Mouse (Mus musculus) neural tube, embryonic 15.5 days (tissue): ENCODE data around the gene Luc7l2. TPM values are rescaled to one million over a fixed set of nuclear protein-coding genes. Genes with fewer than 3 reads are reported as not detected.
A peak's percentile ranks its signal among the peaks of the same experiment; 100 is the strongest.
"Not testable (repeated sequence)": the region's sequence is repeated elsewhere in the genome, so short reads cannot be mapped to it uniquely, and the experiment has no call there.

ENCODE experiments used
- ATAC-seq: fragments of 200-750 bp; cut with Nextera tagmentation; 2 replicates; pipeline ENCODE4 v1.8.0; 2017; ENCODE audit warnings: mild to moderate bottlenecking, moderate TSS enrichment, moderate library complexity; ENCODE audit not compliant: low FRiP score
- H3K27ac ChIP-seq: fragments of 300-500 bp; sonication (generic); replicated peaks from 2 replicates; pipeline ENCODE4 v1.5.1; 2015; ENCODE audit warnings: mild to moderate bottlenecking, inconsistent platforms
- H3K27me3 ChIP-seq: fragments of 300-500 bp; sonication (generic); replicated peaks from 2 replicates; pipeline ENCODE4 v1.6.1; 2015; ENCODE audit warnings: inconsistent platforms
- H3K36me3 ChIP-seq: fragments of 300-500 bp; sonication (generic); 2 replicates; pipeline ENCODE4 v1.6.1; 2015; ENCODE audit warnings: inconsistent platforms
- H3K4me1 ChIP-seq: fragments of 300-500 bp; sonication (generic); 2 replicates; pipeline ENCODE4 v1.6.1; 2015; ENCODE audit warnings: inconsistent platforms
- H3K4me2 ChIP-seq: fragments of 300-500 bp; sonication (generic); 2 replicates; pipeline ENCODE4 v1.6.1; 2015; ENCODE audit warnings: inconsistent platforms, mild to moderate bottlenecking, moderate library complexity
- H3K4me3 ChIP-seq: fragments of 300-500 bp; sonication (generic); replicated peaks from 2 replicates; pipeline ENCODE4 v1.5.1; 2015; ENCODE audit warnings: mild to moderate bottlenecking, inconsistent platforms
- H3K9ac ChIP-seq: fragments of 300-500 bp; sonication (generic); replicated peaks from 2 replicates; pipeline ENCODE4 v1.6.1; 2015; ENCODE audit warnings: mild to moderate bottlenecking, inconsistent platforms
- H3K9me3 ChIP-seq: fragments of 300-500 bp; sonication (generic); replicated peaks from 2 replicates; pipeline ENCODE4 v1.6.1; 2016; ENCODE audit warnings: inconsistent platforms
- WGBS: fragments of 180-500 bp; shearing (Covaris S2); methylation state at CpG from one replicate; pipeline ENCODE4 v1.1.7; 2015; ENCODE audit warnings: mixed read lengths; 5-methylcytosine and 5-hydroxymethylcytosine counted together
- polyA plus RNA-seq: library from polyadenylated mRNA; unstranded; fragments of >200 nt; fragmentation: Nextera tagmentation; extraction: Ambion mirVana; gene quantifications from 2 replicates; pipeline ENCODE4 v1.2.1, GENCODE M21; 2015

The Luc7l2 gene
- polyA plus RNA-seq, 1 experiment from 2014 or later = 48.2 TPM

DNA sequence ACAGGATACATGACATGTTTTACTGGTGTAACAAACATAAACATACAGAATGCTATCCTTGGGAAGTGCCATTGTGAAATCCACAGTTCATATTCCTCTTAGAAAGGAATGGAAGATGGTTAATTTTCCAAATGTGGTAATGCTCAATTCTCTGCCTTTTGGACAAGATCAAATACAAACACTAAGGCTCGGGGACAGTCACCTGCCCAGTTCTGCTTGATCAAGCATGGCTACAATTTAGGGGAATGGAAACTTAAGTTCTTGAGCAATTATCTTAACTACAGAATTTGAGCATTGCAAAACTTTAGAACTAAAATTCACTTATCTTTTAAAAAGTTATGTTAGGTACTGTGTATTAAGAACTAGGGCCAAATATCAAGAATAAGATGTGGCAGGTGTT, 15.3 kb upstream of the Luc7l2 start:
- Histone ChIP-seq H3K27ac (peak overlapping the region; percentile 99), H3K27me3 (no peaks in the 10 kb centered on the region), H3K4me1 (peaks cover 18% of the 10 kb centered on the region), H3K9me3 (no peaks in the 10 kb centered on the region), H3K9ac (peak overlapping the region; percentile 93), H3K4me3 (peak overlapping the region; percentile 90), H3K36me3 (peaks cover 9% of the 10 kb centered on the region), H3K4me2 (peak overlapping the region; percentile 53)
- 87% methylated on average over 1 of the region's 1 CpGs for WGBS
- ATAC-seq = no peak

DNA sequence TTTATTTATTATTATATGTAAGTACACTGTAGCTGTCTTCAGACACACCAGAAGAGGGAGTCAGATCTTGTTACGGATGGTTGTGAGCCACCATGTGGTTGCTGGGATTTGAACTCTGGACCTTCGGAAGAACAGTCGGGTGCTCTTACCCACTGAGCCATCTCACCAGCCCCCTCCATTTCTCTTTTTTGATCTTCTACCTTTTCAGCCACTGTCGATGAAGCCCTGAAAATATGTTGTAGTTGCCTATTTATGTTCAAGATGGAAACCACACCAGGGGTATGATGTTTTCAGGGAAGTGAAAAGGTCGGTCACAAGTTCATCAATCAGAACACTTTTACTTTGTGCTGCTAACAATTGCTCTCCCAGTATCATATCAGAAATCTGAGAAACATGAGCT, 7.0 kb upstream of the Luc7l2 start:
- H3K36me3 ChIP-seq = peaks cover 14% of the 10 kb centered on the region
- not testable (repeated sequence) for H3K9me3 ChIP-seq, H3K4me2 ChIP-seq, H3K27ac ChIP-seq, H3K27me3 ChIP-seq, H3K9ac ChIP-seq, H3K4me1 ChIP-seq, ATAC-seq, H3K4me3 ChIP-seq
- 95% methylated on average over 4 of the region's 5 CpGs for WGBS

DNA sequence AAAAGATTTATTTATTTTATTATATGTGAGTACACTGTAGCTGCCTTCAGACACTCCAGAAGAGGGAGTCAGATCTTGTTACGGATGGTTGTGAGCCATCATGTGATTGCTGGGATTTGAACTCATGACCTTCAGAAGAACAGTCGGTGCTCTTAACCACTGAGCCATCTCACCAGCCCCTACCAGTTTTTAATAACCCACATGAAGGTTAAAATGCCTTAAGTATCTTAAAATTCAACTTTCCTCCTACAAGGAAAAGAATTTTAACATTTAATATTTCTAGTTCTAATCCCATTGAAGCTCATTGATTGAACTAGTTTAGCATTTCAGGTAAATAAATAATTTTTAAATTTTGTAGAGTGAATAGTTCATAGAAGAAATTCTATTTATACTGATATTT, 4.1 kb upstream of the Luc7l2 start:
- H3K27ac ChIP-seq, H3K4me3 ChIP-seq, H3K36me3 ChIP-seq, H3K9me3 ChIP-seq, H3K27me3 ChIP-seq, ATAC-seq, H3K4me2 ChIP-seq, H3K9ac ChIP-seq, H3K4me1 ChIP-seq: not testable (repeated sequence)
- 95% methylated on average over 2 of the region's 2 CpGs for WGBS

DNA sequence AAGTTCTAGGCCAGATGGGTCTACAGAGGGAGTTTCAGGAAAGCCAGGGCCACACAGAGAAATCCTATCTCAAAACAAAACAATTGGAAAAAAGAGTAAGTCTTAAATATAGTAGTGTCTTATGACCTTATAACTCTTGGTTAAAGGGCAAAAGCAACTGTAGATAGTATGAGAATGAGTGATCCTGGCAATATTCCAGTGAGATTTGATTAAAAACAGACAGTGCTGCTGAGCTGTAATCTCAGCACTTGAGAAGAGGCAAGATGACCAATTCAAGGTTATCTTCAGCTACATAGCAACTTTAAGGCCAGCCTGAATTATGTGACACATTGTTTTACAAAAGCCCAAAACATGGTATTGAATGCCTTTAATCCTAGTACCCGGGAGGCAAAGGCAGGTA, 3.4 kb upstream of the Luc7l2 start:
- Histone ChIP-seq H3K4me1 (peaks cover 8% of the 10 kb centered on the region), H3K36me3 (no peaks in the 10 kb centered on the region), H3K9me3 (no peaks in the 10 kb centered on the region), H3K9ac (no peak overlapping the region), H3K27ac (no peak overlapping the region), H3K4me3 (no peak overlapping the region), H3K4me2 (no peak overlapping the region), H3K27me3 (no peaks in the 10 kb centered on the region)
- 91% methylated on average over 1 of the region's 1 CpGs for WGBS
- ATAC-seq = no peak

DNA sequence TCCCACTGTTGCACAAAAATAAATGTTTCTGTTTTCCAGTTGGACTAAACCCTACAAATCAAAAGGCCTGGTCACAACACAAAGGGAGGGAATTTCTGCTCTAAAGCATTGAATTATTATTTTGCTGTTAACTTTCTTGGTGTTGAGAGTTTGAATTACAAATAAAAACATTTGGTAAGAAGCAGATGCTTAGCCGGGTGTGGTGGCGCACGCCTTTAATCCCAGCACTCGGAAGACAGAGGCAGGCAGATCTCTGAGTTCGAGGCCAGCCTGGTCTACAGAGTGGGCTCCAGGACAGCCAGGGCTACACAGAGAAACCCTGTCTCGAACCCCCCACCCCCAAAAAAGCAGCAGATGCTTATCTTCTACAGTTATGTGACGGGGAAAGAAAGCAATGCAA, 2.5 kb upstream of the Luc7l2 start:
- WGBS = 96% methylated on average over 7 of the region's 7 CpGs
- not testable (repeated sequence) for H3K4me3 ChIP-seq, H3K4me2 ChIP-seq, H3K9ac ChIP-seq, H3K27me3 ChIP-seq, H3K27ac ChIP-seq, H3K9me3 ChIP-seq, ATAC-seq, H3K36me3 ChIP-seq
- peaks cover 11% of the 10 kb centered on the region for H3K4me1 ChIP-seq

DNA sequence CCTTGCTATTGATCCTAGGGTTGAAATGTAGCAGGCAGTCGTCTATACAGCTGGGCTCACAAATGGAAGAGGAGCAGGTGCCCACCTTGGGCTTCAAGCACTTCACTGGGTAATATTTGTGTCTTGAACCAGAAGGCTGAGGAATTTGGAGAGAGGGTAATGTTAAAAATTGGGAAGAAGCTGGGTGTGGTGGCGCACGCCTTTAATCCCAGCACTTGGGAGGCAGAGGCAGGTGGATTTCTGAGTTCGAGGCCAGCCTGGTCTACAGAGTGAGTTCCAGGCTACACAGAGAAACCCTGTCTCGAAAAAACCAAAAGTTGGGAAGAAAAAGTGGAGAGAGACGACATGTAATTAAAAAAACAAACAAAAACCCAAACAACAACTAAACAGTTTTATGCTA, 1.3 kb upstream of the Luc7l2 start:
- WGBS = 81% methylated on average over 6 of the region's 6 CpGs
- not testable (repeated sequence) for H3K27me3 ChIP-seq, H3K9me3 ChIP-seq, ATAC-seq, H3K36me3 ChIP-seq
- peak overlapping the region; percentile 75 for H3K4me2 ChIP-seq
- H3K4me3 ChIP-seq = peak overlapping the region; percentile 70
- H3K27ac ChIP-seq = peak overlapping the region; percentile 99; the same call in 1 of the 2 replicates
- peak overlapping the region; percentile 82; the same call in 1 of the 2 replicates for H3K9ac ChIP-seq
- H3K4me1 ChIP-seq = peaks cover 21% of the 10 kb centered on the region

DNA sequence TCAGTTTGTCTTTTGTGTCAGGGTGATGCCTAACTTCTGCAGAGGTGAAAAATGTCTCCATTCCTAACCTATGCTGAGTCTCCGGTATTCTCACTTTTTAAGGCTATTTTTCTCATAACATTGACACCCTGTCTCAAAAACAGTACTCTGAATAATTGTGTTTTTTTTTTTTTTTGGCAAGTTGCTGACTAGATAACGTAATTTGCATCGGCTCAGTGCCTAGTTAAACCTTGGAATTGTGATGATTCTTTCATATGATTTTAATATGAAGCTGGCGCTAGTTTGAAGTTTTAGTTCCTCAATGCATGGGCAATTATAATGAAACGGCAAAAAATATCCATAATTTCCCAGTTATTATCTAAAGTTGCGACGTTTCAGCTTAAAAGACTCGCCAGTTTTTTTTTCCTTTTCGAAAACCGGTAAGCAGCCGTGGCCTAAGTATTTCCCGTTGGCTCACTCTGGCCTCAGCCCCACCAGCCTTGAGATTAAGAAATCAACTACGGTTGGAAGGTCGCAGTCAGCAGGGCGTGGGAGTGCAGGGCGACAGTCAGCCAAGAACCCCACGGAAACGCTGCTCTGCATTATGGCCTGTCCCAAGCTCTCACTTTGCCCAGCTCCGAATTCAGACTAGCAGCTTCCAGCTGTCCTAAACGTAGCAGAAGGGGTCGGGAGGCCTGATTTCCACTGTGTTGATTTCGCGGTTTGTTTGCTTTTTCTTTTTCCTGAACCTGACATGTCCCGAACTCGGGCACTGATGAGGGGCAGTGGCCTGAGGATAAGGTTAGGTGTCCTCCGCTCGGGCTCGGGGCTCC, 678 bp upstream of the Luc7l2 start:
- 8% methylated on average over 28 of the region's 28 CpGs for WGBS
- Histone ChIP-seq H3K27ac (peak overlapping the region; percentile 99), H3K36me3 (no peaks in the 10 kb centered on the region), H3K4me1 (peaks cover 24% of the 10 kb centered on the region), H3K4me3 (peak overlapping the region; percentile 70), H3K27me3 (no peaks in the 10 kb centered on the region), H3K9ac (peak overlapping the region; percentile 82), H3K4me2 (peak overlapping the region; percentile 75), H3K9me3 (no peaks in the 10 kb centered on the region)
- peak; percentile 5 for ATAC-seq

DNA sequence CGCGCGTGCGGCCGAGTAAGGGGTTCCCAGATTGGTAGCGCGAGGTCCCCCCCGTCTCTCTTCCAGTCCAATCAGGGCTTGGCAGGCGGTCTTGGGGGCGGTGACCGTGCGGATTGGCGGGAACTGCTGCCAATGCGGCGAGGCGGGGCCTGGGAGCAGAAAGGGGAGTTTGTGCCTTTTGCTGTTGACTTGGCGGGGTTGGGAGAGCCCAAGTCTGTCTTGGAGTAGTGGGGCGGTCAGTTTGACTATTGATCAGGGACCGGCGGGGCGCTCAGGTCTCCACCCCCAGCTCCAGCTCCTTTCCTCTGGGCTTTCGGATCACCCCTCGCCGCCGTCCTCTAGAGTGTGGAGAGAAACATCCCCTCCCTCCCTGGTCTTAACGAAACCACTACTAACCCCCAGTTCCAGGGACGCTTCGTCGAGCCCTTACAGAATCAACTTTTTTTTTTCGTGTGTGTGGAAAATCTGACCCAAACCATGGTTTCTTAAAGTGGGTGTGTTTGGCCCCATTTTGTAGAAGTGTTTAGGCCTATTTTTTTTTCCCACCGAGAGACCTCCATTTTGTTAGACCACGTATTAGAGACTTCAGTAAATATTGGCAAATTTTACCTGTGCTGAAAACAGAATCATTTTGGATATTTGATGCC, 978 bp downstream of the Luc7l2 start:
- no peaks in the 10 kb centered on the region for H3K9me3 ChIP-seq
- ATAC-seq = peak; percentile 94
- H3K27me3 ChIP-seq = no peaks in the 10 kb centered on the region
- H3K4me1 ChIP-seq = peaks cover 31% of the 10 kb centered on the region
- H3K4me2 ChIP-seq = peak overlapping the region; percentile 61
- no peaks in the 10 kb centered on the region for H3K36me3 ChIP-seq
- under 1% methylated on average over 32 of the region's 32 CpGs for WGBS
- peak overlapping the region; percentile 70 for H3K4me3 ChIP-seq
- peak overlapping the region; percentile 99 for H3K27ac ChIP-seq
- peak overlapping the region; percentile 76 for H3K9ac ChIP-seq

DNA sequence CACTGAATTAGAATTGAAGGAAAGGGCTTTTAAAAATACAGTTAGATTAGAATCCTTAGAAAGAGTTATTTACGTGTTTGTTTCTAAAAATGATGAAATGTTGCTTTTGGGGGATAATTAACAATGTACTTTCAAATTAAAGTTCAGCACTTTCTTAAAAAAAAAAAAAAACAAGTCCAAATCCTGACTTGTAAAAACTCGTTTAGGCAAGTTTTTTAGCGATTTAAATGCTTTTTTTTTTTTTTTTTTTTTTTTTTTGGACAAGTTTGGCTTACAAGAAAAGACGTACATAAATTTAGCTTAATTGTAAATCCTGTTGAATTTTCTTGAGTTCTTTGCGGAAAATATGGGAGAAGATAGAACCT, 1.5 kb downstream of the Luc7l2 start:
- Histone ChIP-seq H3K27me3 (no peaks in the 10 kb centered on the region), H3K9me3 (no peaks in the 10 kb centered on the region), H3K36me3 (no peaks in the 10 kb centered on the region), H3K4me2 (peak overlapping the region; percentile 61), H3K9ac (peak overlapping the region; percentile 51; the same call in 1 of the 2 replicates), H3K27ac (no peak overlapping the region), H3K4me3 (peak overlapping the region; percentile 70), H3K4me1 (peaks cover 31% of the 10 kb centered on the region)
- WGBS = 30% methylated on average over 5 of the region's 5 CpGs
- no peak for ATAC-seq

DNA sequence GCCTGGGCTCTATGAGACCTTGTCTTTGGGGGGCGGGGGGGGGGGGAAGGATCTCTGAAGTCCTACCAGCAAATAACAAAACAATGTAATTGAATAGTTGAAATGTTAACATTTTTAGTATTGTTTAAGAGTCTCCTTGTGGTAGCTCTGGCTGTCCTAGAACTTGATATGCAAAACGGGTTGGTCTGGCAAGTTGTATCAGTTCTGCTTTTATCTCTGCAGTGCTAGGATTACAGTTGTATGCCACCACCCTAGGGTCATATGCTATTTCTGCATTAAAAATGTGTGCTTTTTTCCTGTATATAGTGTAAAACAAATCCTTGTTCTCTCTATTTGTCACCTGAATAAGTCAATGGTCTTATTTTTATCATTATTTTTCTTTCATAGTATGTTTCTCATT, 25.0 kb downstream of the Luc7l2 start:
- Histone ChIP-seq H3K9ac (no peak overlapping the region), H3K4me1 (no peaks in the 10 kb centered on the region), H3K36me3 (peaks cover 23% of the 10 kb centered on the region), H3K4me3 (no peak overlapping the region), H3K27ac (no peak overlapping the region), H3K9me3 (no peaks in the 10 kb centered on the region), H3K4me2 (no peak overlapping the region), H3K27me3 (no peaks in the 10 kb centered on the region)
- WGBS = 93% methylated on average over 2 of the region's 2 CpGs
- no peak for ATAC-seq

DNA sequence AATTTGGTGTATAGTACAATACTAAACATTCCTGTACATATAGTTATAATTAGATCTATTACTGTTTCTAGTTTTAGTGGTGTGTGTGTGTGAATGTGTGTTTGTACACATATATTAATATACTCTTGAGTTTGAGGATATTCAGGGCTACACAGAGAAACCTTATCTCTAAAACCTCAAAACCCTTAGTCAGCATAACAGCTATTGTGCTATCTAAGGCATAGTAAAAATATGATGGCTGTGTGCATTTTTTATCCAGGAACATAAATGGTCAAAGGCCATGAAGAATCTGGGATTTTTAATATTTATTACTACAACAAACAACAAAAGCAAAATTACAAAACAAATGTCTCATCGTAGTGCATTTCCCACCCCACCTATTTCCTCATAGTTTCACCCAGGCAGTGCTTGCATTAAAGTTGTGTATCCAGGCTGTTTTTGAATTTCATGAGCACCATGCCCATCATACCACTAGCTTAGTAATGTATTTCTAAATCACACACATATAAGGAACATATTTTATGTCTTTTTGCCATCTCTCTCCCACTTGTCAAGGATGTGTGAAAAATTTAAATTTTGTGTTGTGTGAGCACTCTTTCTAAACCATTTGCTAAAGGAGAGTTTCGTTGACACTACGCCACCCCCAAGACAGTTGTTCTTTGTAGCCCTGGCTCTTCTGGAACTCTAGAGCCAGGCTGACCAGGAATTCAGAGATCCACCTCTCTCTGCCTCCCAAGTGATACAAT, 29.2 kb downstream of the Luc7l2 start:
- Histone ChIP-seq H3K36me3 (peaks cover 19% of the 10 kb centered on the region), H3K27me3 (no peaks in the 10 kb centered on the region), H3K4me1 (no peaks in the 10 kb centered on the region), H3K9ac (no peak overlapping the region), H3K4me3 (no peak overlapping the region), H3K27ac (no peak overlapping the region), H3K9me3 (no peaks in the 10 kb centered on the region), H3K4me2 (no peak overlapping the region)
- 97% methylated on average over 3 of the region's 3 CpGs for WGBS
- no peak for ATAC-seq

DNA sequence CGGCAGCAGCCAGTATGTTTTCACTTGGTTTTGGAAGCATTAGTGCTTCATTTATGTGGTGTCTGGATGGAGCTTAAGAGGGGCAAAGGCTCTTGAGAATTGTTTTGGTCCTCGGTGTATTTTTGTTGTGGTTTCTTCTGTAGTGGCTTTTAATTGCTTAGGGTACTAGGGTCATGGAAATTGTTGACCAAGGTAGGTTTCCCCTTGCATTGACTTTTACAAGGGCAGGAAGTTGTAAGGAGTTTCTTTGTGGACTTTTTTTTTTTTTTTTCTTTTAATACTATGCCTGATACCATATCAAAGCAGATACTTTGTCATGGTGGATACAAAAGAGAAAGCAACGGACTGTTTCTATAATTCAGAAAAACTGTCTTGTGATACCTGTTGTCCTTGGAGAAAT, 30.6 kb downstream of the Luc7l2 start:
- Histone ChIP-seq H3K4me2 (no peak overlapping the region), H3K9ac (no peak overlapping the region), H3K9me3 (no peaks in the 10 kb centered on the region), H3K36me3 (peaks cover 30% of the 10 kb centered on the region), H3K4me3 (no peak overlapping the region), H3K27ac (no peak overlapping the region), H3K27me3 (no peaks in the 10 kb centered on the region), H3K4me1 (no peaks in the 10 kb centered on the region)
- 93% methylated on average over 3 of the region's 3 CpGs for WGBS
- no peak for ATAC-seq
